Mouse (Mus musculus) bone marrow macrophage, adult 2 months (primary cell): ENCODE measurements at regions not wholly inside any gene's neighbourhood (a gene's known extent, or its start where the extent isn't known, plus 50 kb on each side); places are given as distances from the start of the nearest gene placed in this dataset.

ENCODE experiments used
- H3K27ac ChIP-seq: 2 replicates; pipeline ENCODE4 v1.5.1; 2012; ENCODE audit warnings: low read depth, low read length; ENCODE audit not compliant: insufficient read depth
- H3K4me1 ChIP-seq: 2 replicates; pipeline ENCODE4 v1.6.1; 2012; ENCODE audit warnings: low read length; ENCODE audit not compliant: control insufficient read depth, insufficient read depth
- H3K4me3 ChIP-seq: 2 replicates; pipeline ENCODE4 v1.5.1; 2012; ENCODE audit warnings: mild to moderate bottlenecking, low read length, moderate library complexity; ENCODE audit not compliant: insufficient read depth
- CTCF ChIP-seq: IDR thresholded peaks from 2 replicates; pipeline ENCODE4 v1.5.1; 2012; ENCODE audit warnings: low read depth, mild to moderate bottlenecking, low read length, moderate library complexity
- POLR2A ChIP-seq: IDR thresholded peaks from 2 replicates; pipeline ENCODE4 v1.6.1; 2012; ENCODE audit warnings: mild to moderate bottlenecking, low read depth, low read length, borderline replicate concordance

- Histone ChIP-seq H3K27ac (no peak overlapping the region), H3K4me1 (no peaks in the 10 kb centered on the region), H3K4me3 (no peak overlapping the region)
- no peak for TF ChIP-seq CTCF
- no peak for TF ChIP-seq POLR2A
Measured at GRCm38 (mm10) chr13:107743464-107744218, 300.6 kb upstream of the Smim15 start.

- Histone ChIP-seq H3K4me1 (no peaks in the 10 kb centered on the region), H3K4me3 (no peak overlapping the region), H3K27ac (no peak overlapping the region)
- TF ChIP-seq CTCF (no peak), POLR2A (no peak)
Measured at GRCm38 (mm10) chr13:107736581-107736980, 307.7 kb upstream of the Smim15 start.

- H3K4me3 ChIP-seq: no peak overlapping the region
Measured at GRCm38 (mm10) chr13:107734161-107734905, 309.9 kb upstream of the Smim15 start.

DNA sequence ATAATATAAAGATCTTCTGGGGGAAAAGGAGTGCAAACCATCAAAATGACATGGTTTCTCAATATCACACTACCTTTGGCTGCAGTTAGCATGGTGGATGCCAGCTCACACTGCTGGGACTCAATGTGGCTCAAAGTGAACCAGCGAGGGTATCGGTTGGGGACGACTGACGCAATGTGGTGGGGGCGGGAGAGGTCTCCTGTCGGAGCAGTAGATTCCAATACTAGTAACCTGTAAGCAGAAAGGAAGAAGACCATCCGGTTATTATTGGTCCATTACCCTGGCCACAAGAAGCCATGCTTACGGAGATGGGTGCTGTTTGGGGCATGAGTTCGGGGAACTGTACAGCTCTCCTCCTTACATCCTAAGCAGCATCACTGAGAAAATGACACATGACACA, 313.3 kb upstream of the Smim15 start:
- Histone ChIP-seq H3K27ac (no peak overlapping the region), H3K4me3 (no peak overlapping the region), H3K4me1 (no peaks in the 10 kb centered on the region)
- TF ChIP-seq POLR2A (no peak), CTCF (no peak)

More at GRCm38 (mm10) chr13:107734161-107734905, 309.9 kb upstream of the Smim15 start:
- Histone ChIP-seq H3K4me1 (no peaks in the 10 kb centered on the region), H3K27ac (no peak overlapping the region)
- TF ChIP-seq CTCF (no peak), POLR2A (no peak)

DNA sequence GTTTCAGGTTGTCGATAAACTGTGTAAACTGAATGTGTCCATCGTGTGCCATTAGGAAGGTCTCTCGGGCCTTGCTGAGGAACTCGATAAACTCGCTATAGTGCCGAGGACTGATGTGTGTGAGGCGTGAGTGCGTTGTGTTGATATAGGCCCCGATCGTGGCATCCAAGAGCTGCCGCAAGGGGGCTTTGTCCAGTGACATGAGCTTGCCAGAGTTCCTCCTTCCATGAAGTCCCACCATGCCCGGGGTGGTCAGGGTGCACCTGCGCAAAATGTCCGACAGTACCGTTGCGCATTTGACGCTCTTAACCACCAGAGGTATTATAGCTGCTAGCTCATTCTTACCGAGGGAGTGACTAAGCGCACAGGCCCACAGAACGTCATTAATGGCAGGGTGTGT, 317.8 kb upstream of the Smim15 start:
- H3K4me3 ChIP-seq: no peak overlapping the region
- no peaks in the 10 kb centered on the region for H3K4me1 ChIP-seq
- no peak for TF ChIP-seq CTCF
- no peak for TF ChIP-seq POLR2A

DNA sequence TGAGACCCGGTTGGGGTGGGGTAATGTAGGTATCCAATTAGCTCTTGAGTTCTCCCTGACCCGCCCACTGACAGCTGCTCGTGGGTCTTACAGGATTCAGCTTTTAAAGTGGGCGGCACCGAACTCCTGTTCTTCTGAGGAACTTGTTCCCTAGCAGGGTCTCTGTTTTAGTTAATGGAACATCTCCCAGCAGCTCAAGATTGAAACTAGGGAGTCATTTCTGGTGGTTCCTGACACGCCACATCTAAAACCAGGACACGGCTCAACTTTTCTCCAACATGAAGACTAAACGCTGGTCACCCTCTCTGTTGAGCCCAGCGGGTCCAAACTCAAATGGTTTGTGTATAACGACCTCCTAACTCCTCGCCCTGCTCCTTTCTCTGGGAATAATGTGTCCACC, 322.3 kb upstream of the Smim15 start:
- Histone ChIP-seq H3K4me3 (no peak overlapping the region), H3K4me1 (no peaks in the 10 kb centered on the region), H3K27ac (no peak overlapping the region)
- TF ChIP-seq POLR2A (no peak), CTCF (no peak)

More for the DNA sequence above, 317.8 kb upstream of the Smim15 start:
- H3K27ac ChIP-seq: no peak overlapping the region

GRCm38 (mm10) chr13:107720874-107721574, 323.2 kb upstream of the Smim15 start:
- H3K4me1 ChIP-seq: no peaks in the 10 kb centered on the region
- no peak for TF ChIP-seq POLR2A
- no peak for TF ChIP-seq CTCF
- no peak overlapping the region for H3K27ac ChIP-seq
- no peak overlapping the region for H3K4me3 ChIP-seq

- no peak overlapping the region for H3K4me3 ChIP-seq
- no peak overlapping the region for H3K27ac ChIP-seq
- no peaks in the 10 kb centered on the region for H3K4me1 ChIP-seq
- no peak for TF ChIP-seq POLR2A
- TF ChIP-seq CTCF: no peak
Measured at GRCm38 (mm10) chr13:107718973-107719620, 325.1 kb upstream of the Smim15 start.

- no peak overlapping the region for H3K27ac ChIP-seq
- H3K4me1 ChIP-seq: no peaks in the 10 kb centered on the region
- TF ChIP-seq CTCF: no peak
- no peak for TF ChIP-seq POLR2A
- no peak overlapping the region for H3K4me3 ChIP-seq
Measured at GRCm38 (mm10) chr13:107715616-107716015, 328.6 kb upstream of the Smim15 start.
